ENCODE assay signal across 13 mouse cellular contexts in the genomic region with DNA sequence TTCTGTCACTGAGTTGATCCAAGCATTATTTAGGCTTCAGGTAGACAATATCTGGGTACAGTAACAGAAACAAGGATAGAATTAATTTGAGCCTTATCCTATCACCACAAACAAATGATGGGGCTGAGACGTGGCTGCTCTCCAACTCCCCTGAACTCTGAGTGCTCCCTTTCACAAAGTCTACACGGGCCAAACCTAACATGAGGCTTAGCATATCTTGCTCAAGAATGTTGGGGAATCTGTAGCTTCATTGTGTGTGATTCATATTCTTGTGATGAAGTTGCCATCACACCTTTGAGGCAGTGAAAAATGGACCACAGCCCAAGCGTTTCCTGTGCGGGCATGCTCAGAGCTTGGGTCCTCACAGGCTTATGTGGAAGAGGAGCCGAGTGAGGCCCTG.
"Had no signal": no experiment of that assay in that cellular context is flagged by ENCODE, and none has a peak within 500 bp of the region (broad histone marks: within the 10 kb centered on the region; RNA-seq: fewer than 3 reads in every experiment).

No protein-coding gene starts in this region.

- H3K4me1 ChIP-seq: limb, embryonic 12.5 days; liver, embryonic 13.5 days; midbrain, embryonic 15.5 days; neural tube, embryonic 13.5 days had no signal

- H3K27me3 ChIP-seq: intestine, embryonic 15.5 days; kidney, embryonic 15.5 days; limb, embryonic 12.5 days; liver, embryonic 13.5 days; midbrain, embryonic 15.5 days; neural tube, embryonic 13.5 days had no signal

- ATAC-seq: intestine, embryonic 15.5 days; liver, postnatal 0 days; lung, postnatal 0 days; midbrain, embryonic 15.5 days had no signal

- H3K27ac ChIP-seq: intestine, embryonic 15.5 days; kidney, embryonic 15.5 days; limb, embryonic 12.5 days; liver, embryonic 13.5 days; midbrain, embryonic 15.5 days; neural tube, embryonic 13.5 days had no signal

- DNase-seq: kidney, adult 18-20 months; kidney, postnatal 14 days; liver; liver, embryonic 13.5 days; liver, postnatal 0 days; lung, postnatal 36 days; thymus, postnatal 36 days had no signal

- H3K9me3 ChIP-seq: intestine, embryonic 15.5 days; kidney, embryonic 15.5 days; limb, embryonic 12.5 days; liver, embryonic 13.5 days; midbrain, embryonic 15.5 days; neural tube, embryonic 13.5 days had no signal

- H3K36me3 ChIP-seq: intestine, embryonic 15.5 days; kidney, embryonic 15.5 days; limb, embryonic 12.5 days; liver, embryonic 13.5 days; midbrain, embryonic 15.5 days; neural tube, embryonic 13.5 days had no signal

- H3K4me3 ChIP-seq: intestine, embryonic 15.5 days; kidney, embryonic 15.5 days; limb, embryonic 12.5 days; liver, embryonic 13.5 days; midbrain, embryonic 15.5 days; neural tube, embryonic 13.5 days had no signal

- H3K4me2 ChIP-seq: intestine, embryonic 15.5 days; kidney, embryonic 15.5 days; limb, embryonic 12.5 days; liver, embryonic 13.5 days; midbrain, embryonic 15.5 days; neural tube, embryonic 13.5 days had no signal

- H3K9ac ChIP-seq: intestine, embryonic 15.5 days; kidney, embryonic 15.5 days; limb, embryonic 12.5 days; liver, embryonic 13.5 days; liver, postnatal 0 days; midbrain, embryonic 15.5 days; neural tube, embryonic 13.5 days had no signal
